Mouse (Mus musculus): Measurements from ENCODE around the gene Higd1c.

DNA sequence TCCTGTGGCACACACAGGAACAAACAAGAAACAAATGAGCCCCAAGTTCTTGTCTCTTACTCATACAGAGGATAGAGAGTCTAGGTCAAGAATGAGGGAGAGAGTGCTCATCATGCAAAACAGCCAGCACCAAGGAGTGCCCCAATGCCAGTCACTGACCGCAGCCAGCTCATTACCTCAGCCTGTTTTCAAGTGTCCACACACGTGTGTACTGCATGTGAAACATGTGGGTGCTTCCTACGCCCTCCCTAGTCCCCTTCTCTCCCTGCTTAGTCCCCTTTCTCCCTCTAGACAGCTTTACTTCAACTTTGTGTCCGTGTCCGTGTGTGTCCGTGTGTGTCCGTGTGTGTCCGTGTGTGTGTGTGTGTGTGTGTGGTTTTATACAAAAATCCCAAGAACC lies 15.3 kb downstream of the Higd1c start:
- TF ChIP-seq CTCF (conservative IDR thresholded peaks at IDR 0.05; ENCODE audit: insufficient read depth, insufficient read length, low read depth, low read length) (no peak), POLR2A (IDR thresholded peaks at IDR 0.05; ENCODE audit: low read depth, low read length) (no peak)

All from kidney, adult 2 months (tissue).